In genomic region chr2:72746476-72747215, GRCm38 (mm10) we compare ENCODE assay signal across 14 mouse cellular contexts.
DNase-seq lines count a peak whose midpoint lies in the region; ATAC-seq and TF ChIP-seq lines count a peak whose summit lies in the region.
"Had no signal": no experiment of that assay in that cellular context is flagged by ENCODE, and none has a peak within 500 bp of the region (broad histone marks: within the 10 kb centered on the region; RNA-seq: fewer than 3 reads in every experiment).

No protein-coding gene starts in this region.

- H3K27ac ChIP-seq in embryonic facial prominence, embryonic 12.5 days = peak overlapping the region; percentile 50; the same call in 1 of the 2 replicates
- H3K27ac ChIP-seq in embryonic facial prominence, embryonic 10.5 days (replicated peaks) = no peak overlapping the region
- H3K27ac ChIP-seq in midbrain, postnatal 0 days (ENCODE audit: low read depth, low read length) = no peak overlapping the region
- H3K27ac ChIP-seq in midbrain, embryonic 14.5 days (replicated peaks; ENCODE audit: low read depth, low read length) = no peak overlapping the region
- H3K27ac ChIP-seq: embryonic facial prominence, embryonic 13.5 days; kidney, embryonic 15.5 days; liver, embryonic 13.5 days; midbrain, embryonic 12.5 days had no signal

- no peak for ATAC-seq in embryonic facial prominence, embryonic 12.5 days (ENCODE audit: insufficient number of reproducible peaks, insufficient read depth, low FRiP score, low TSS enrichment)
- ATAC-seq in midbrain, postnatal 0 days (ENCODE audit: low FRiP score) = no peak
- no peak for ATAC-seq in midbrain, embryonic 14.5 days (ENCODE audit: low FRiP score, low TSS enrichment)
- no peak for ATAC-seq in megakaryocyte-erythroid progenitor cell, adult 5-6 weeks (replicated peaks; ENCODE audit: low FRiP score, low TSS enrichment, poor library complexity, severe bottlenecking)

- no peak overlapping the region for H3K4me3 ChIP-seq in embryonic facial prominence, embryonic 12.5 days
- H3K4me3 ChIP-seq in embryonic facial prominence, embryonic 10.5 days = no peak overlapping the region
- no peak overlapping the region for H3K4me3 ChIP-seq in midbrain, postnatal 0 days (ENCODE audit: low read depth, low read length)
- no peak overlapping the region for H3K4me3 ChIP-seq in midbrain, embryonic 14.5 days (replicated peaks; ENCODE audit: low read depth, low read length)
- H3K4me3 ChIP-seq: embryonic facial prominence, embryonic 13.5 days; kidney, embryonic 15.5 days; liver, embryonic 13.5 days; midbrain, embryonic 12.5 days had no signal

- peaks cover 8% of the 10 kb centered on the region for H3K4me1 ChIP-seq in embryonic facial prominence, embryonic 12.5 days
- peaks cover 12% of the 10 kb centered on the region for H3K4me1 ChIP-seq in embryonic facial prominence, embryonic 10.5 days
- H3K4me1 ChIP-seq in midbrain, postnatal 0 days (ENCODE audit: insufficient read depth, low read length) = no peaks in the 10 kb centered on the region
- no peaks in the 10 kb centered on the region for H3K4me1 ChIP-seq in midbrain, embryonic 14.5 days (ENCODE audit: control insufficient read depth, insufficient read depth, low read length)
- H3K4me1 ChIP-seq: kidney, embryonic 15.5 days; midbrain, embryonic 12.5 days had no signal

- no peak overlapping the region for H3K9ac ChIP-seq in embryonic facial prominence, embryonic 12.5 days
- H3K9ac ChIP-seq in midbrain, postnatal 0 days (replicated peaks; ENCODE audit: low read length, poor library complexity, severe bottlenecking) = no peak overlapping the region
- no peak overlapping the region for H3K9ac ChIP-seq in midbrain, embryonic 14.5 days (replicated peaks; ENCODE audit: low read length)
- H3K9ac ChIP-seq: embryonic facial prominence, embryonic 13.5 days; kidney, embryonic 15.5 days; liver, embryonic 13.5 days; midbrain, embryonic 12.5 days had no signal

- no peak for DNase-seq in embryonic facial prominence, embryonic 10.5 days (ENCODE audit: low spot score)
- peak; percentile 24 for DNase-seq in midbrain, postnatal 0 days (ENCODE audit: low spot score)
- DNase-seq in midbrain, embryonic 14.5 days = no peak
- peak; percentile 45 to 61 for DNase-seq in cerebellum, postnatal 36 days
- DNase-seq in thymus, postnatal 10 days (ENCODE audit: low spot score in 2 of 2) = no peak
- no peak for DNase-seq in testis, postnatal 10 days (ENCODE audit: low spot score)
- DNase-seq: liver, embryonic 13.5 days; lung, postnatal 14 days had no signal

- WGBS in embryonic facial prominence, embryonic 12.5 days = 66% methylated on average over 16 of the region's 16 CpGs
- WGBS in embryonic facial prominence, embryonic 10.5 days = 78% methylated on average over 16 of the region's 16 CpGs
- WGBS in midbrain, postnatal 0 days = 86% methylated on average over 16 of the region's 16 CpGs
- 86% methylated on average over 16 of the region's 16 CpGs for WGBS in midbrain, embryonic 14.5 days

- H3K36me3 ChIP-seq in embryonic facial prominence, embryonic 12.5 days = no peaks in the 10 kb centered on the region
- no peaks in the 10 kb centered on the region for H3K36me3 ChIP-seq in embryonic facial prominence, embryonic 10.5 days (replicated peaks)
- no peaks in the 10 kb centered on the region for H3K36me3 ChIP-seq in midbrain, postnatal 0 days (ENCODE audit: insufficient read depth, low read length)
- H3K36me3 ChIP-seq in midbrain, embryonic 14.5 days (ENCODE audit: control insufficient read depth, insufficient read depth, low read length) = no peaks in the 10 kb centered on the region
- H3K36me3 ChIP-seq: embryonic facial prominence, embryonic 13.5 days; G1E; kidney, embryonic 15.5 days; liver, embryonic 13.5 days; midbrain, embryonic 12.5 days had no signal

- H3K4me2 ChIP-seq in embryonic facial prominence, embryonic 12.5 days (replicated peaks) = no peak overlapping the region
- no peak overlapping the region for H3K4me2 ChIP-seq in midbrain, postnatal 0 days (ENCODE audit: low read depth, low read length, poor library complexity, severe bottlenecking)
- no peak overlapping the region for H3K4me2 ChIP-seq in midbrain, embryonic 14.5 days (ENCODE audit: low read length)
- H3K4me2 ChIP-seq: embryonic facial prominence, embryonic 13.5 days; kidney, embryonic 15.5 days; liver, embryonic 13.5 days; midbrain, embryonic 12.5 days had no signal

- no peak for TF ChIP-seq CTCF in midbrain, postnatal 0 days (IDR thresholded peaks at IDR 0.05)

- H3K27me3 ChIP-seq in embryonic facial prominence, embryonic 12.5 days = no peaks in the 10 kb centered on the region
- no peaks in the 10 kb centered on the region for H3K27me3 ChIP-seq in embryonic facial prominence, embryonic 10.5 days (replicated peaks; ENCODE audit: low read depth, poor library complexity, severe bottlenecking)
- H3K27me3 ChIP-seq in midbrain, postnatal 0 days (ENCODE audit: insufficient read depth, low read length) = no peaks in the 10 kb centered on the region
- no peaks in the 10 kb centered on the region for H3K27me3 ChIP-seq in midbrain, embryonic 14.5 days (ENCODE audit: control insufficient read depth, insufficient read depth, low read length)
- H3K27me3 ChIP-seq: embryonic facial prominence, embryonic 13.5 days; kidney, embryonic 15.5 days; liver, embryonic 13.5 days had no signal

- no peaks in the 10 kb centered on the region for H3K9me3 ChIP-seq in embryonic facial prominence, embryonic 12.5 days
- H3K9me3 ChIP-seq in embryonic facial prominence, embryonic 10.5 days = no peaks in the 10 kb centered on the region
- H3K9me3 ChIP-seq in midbrain, postnatal 0 days (ENCODE audit: low read length) = no peaks in the 10 kb centered on the region
- H3K9me3 ChIP-seq in midbrain, embryonic 14.5 days (ENCODE audit: control insufficient read depth, low read length) = no peaks in the 10 kb centered on the region
- H3K9me3 ChIP-seq: embryonic facial prominence, embryonic 13.5 days; kidney, embryonic 15.5 days; liver, embryonic 13.5 days; midbrain, embryonic 12.5 days had no signal

Comparison
In these comparisons a context has a peak if more than half of its experiments do, and no peak if none do; other contexts are left out.
1. DNase-seq: peak in midbrain, postnatal 0 days (single experiment) and cerebellum, postnatal 36 days (2 of 2); none in embryonic facial prominence, embryonic 10.5 days (single experiment), midbrain, embryonic 14.5 days (single experiment), thymus, postnatal 10 days (0 of 2) and testis, postnatal 10 days (single experiment).